Mouse (Mus musculus) cerebellum, adult 2 months (tissue): ENCODE measurements around the gene Tm2d1. TPM values are rescaled to one million over a fixed set of nuclear protein-coding genes. Genes with fewer than 3 reads are reported as not detected.
"Not testable (repeated sequence)": the region's sequence is repeated elsewhere in the genome, so short reads cannot be mapped to it uniquely, and the experiment has no call there.

ENCODE experiments used
- DNase-seq, 2 experiments: peaks; one replicate each; pipeline ENCODE4 v3.0.0; 2021
- H3K27ac ChIP-seq: fragments of 200-500 bp; 2 replicates; pipeline ENCODE4 v1.5.1; 2012; ENCODE audit warnings: low read length, control low read depth, inconsistent platforms; ENCODE audit not compliant: insufficient read depth
- H3K27me3 ChIP-seq: fragments of 200-500 bp; 2 replicates; pipeline ENCODE4 v1.6.1; 2012; ENCODE audit warnings: inconsistent platforms, mild to moderate bottlenecking, low read length, moderate library complexity; ENCODE audit not compliant: control insufficient read depth, insufficient read depth
- H3K4me1 ChIP-seq: fragments of 200-500 bp; 2 replicates; pipeline ENCODE4 v1.6.1; 2011; ENCODE audit warnings: low read length; ENCODE audit not compliant: control insufficient read depth, insufficient read depth
- H3K4me3 ChIP-seq: fragments of 200-500 bp; replicated peaks from 2 replicates; pipeline ENCODE3; 2011; ENCODE audit warnings: mild to moderate bottlenecking, low read depth, low read length, control low read depth; ENCODE audit not compliant: insufficient read depth
- CTCF ChIP-seq: fragments of 200-500 bp; IDR thresholded peaks from 2 replicates; pipeline ENCODE4 v1.5.1; 2011; ENCODE audit warnings: low read depth, mild to moderate bottlenecking, control low read depth, low read length, moderate library complexity, borderline replicate concordance; ENCODE audit not compliant: insufficient read depth
- POLR2A ChIP-seq: fragments of 200-500 bp; IDR thresholded peaks from 2 replicates; pipeline ENCODE4 v1.6.1; 2011; ENCODE audit warnings: low read length, control low read depth, borderline replicate concordance; ENCODE audit not compliant: insufficient read depth
- WGBS: fragments of 180-500 bp; shearing (Covaris S2); methylation state at CpG from one replicate; pipeline ENCODE4 v1.1.7; 2018; 5-methylcytosine and 5-hydroxymethylcytosine counted together
- polyA plus RNA-seq: library from polyadenylated mRNA; depleted of rRNA; stranded (reverse); fragments of >200 nt; gene quantifications from 2 replicates; pipeline ENCODE4 v1.2.3, GENCODE M21; 2012; rRNA removed

The Tm2d1 gene
- polyA plus RNA-seq = 61.3 and 63.1 TPM in 2 replicates

DNA sequence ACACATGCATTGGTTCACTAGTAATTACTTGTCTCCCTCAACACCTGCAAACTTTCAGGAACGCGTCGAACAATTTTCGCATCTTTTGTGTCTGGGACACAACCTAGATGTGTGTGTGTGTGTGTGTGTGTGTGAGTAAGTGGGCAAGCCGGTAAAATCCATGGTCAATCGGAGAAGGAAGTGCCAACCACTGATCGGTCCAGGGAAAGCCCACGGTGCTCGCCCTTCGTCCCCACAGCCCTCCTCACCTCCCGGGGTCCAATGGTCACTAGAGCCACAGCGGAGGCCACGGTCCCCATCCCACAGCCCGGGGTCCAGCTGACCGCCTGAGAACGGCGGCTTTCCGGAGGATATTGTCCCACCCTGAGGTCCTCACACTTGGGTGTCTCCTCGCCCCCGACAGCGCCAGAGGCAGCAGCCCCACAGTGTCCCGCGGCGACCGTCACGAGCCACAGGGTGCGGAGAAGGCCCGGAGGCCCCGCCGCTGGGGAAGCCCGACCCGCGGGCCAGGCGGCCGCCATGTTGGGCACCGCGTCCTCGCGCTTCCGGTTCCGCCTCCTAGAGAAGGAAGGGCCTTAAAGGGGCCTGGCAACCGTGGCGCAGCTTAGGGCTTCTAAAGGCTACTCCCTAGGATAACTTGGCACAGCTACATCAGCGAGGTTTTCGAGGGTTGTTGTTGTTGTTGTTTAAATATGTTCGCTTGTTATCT is at the start of gene Tm2d1:
Tm2d1 (minus strand) TSS at position 591 of the 709 bp plus-strand sequence.
- Histone ChIP-seq H3K4me1 (no peaks in the 10 kb centered on the region), H3K27me3 (no peaks in the 10 kb centered on the region), H3K4me3 (peak within 1 kb of the TSS; percentile 85), H3K27ac (peak within 1 kb of the TSS; percentile 18)
- peak; percentile 72; the same call in 1 of the 2 replicates for TF ChIP-seq POLR2A
- TF ChIP-seq CTCF = no peak
- peak; percentile 84 for DNase-seq
- WGBS = under 1% methylated on average over 46 of the region's 46 CpGs

DNA sequence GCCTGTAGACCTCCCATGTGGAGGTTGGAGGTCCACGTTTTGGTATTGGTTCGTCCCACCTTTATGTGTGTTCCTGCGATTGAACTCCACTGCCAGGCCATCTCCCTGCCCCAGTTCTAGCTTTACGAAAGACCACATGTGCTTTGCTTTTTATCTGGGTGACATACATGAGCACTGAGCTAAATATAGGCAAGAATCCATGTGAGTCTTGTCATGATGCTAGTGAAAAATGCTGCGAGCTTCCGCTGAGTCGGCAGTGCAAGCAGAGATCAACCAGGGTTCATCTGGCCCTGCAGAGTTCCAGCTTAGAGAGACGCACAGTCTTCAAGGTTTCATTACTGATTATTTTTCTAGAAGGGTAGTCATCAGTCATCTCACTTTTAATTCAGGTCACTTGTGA is 45.3 kb upstream of the Tm2d1 start:
- peaks cover 2% of the 10 kb centered on the region; the same call in 1 of the 2 replicates for H3K4me1 ChIP-seq
- TF ChIP-seq CTCF = no peak
- no peak for TF ChIP-seq POLR2A
- H3K27ac ChIP-seq = no peak overlapping the region
- no peak for DNase-seq
- no peaks in the 10 kb centered on the region for H3K27me3 ChIP-seq
- WGBS = 52% methylated on average over 8 of the region's 8 CpGs
- H3K4me3 ChIP-seq = no peak overlapping the region

DNA sequence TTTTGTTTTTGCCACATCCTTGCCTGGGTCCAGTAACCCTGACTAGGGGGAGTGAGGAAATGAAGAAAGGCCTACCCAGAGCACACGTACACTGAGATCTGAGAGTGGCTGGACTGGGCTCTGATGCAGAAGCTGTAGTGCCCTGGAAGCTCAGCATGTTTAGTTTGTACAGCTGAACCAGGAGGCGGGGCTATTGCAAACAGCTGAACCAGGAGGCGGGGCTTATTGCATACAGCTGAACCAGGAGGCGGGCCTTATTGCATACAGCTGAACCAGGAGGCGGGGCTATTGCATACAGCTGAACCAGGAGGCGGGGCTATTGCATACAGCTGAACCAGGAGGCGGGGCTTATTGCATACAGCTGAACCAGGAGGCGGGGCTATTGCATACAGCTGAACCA is 32.0 kb upstream of the Tm2d1 start:
- DNase-seq, H3K4me3 ChIP-seq, H3K4me1 ChIP-seq, H3K27ac ChIP-seq, H3K27me3 ChIP-seq: not testable (repeated sequence)
- WGBS = 98% methylated on average over 8 of the region's 8 CpGs

GRCm38 (mm10) chr4:98408455-98408854 is 25.3 kb upstream of the Tm2d1 start:
- 99% methylated on average over 4 of the region's 4 CpGs for WGBS
- no peaks in the 10 kb centered on the region for H3K27me3 ChIP-seq
- H3K4me3 ChIP-seq = no peak overlapping the region
- no peak overlapping the region for H3K27ac ChIP-seq
- no peak for DNase-seq
- no peaks in the 10 kb centered on the region for H3K4me1 ChIP-seq
- TF ChIP-seq POLR2A = no peak
- TF ChIP-seq CTCF = no peak

- no peak overlapping the region for H3K4me3 ChIP-seq
- 90% methylated on average over 6 of the region's 6 CpGs for WGBS
- H3K27me3 ChIP-seq = no peaks in the 10 kb centered on the region
- TF ChIP-seq POLR2A (no peak), CTCF (no peak)
- H3K4me1 ChIP-seq = no peaks in the 10 kb centered on the region
- no peak overlapping the region for H3K27ac ChIP-seq
- DNase-seq = no peak
These were observed 21.3 kb upstream of the Tm2d1 start for GRCm38 (mm10) chr4:98404412-98404811.

DNA sequence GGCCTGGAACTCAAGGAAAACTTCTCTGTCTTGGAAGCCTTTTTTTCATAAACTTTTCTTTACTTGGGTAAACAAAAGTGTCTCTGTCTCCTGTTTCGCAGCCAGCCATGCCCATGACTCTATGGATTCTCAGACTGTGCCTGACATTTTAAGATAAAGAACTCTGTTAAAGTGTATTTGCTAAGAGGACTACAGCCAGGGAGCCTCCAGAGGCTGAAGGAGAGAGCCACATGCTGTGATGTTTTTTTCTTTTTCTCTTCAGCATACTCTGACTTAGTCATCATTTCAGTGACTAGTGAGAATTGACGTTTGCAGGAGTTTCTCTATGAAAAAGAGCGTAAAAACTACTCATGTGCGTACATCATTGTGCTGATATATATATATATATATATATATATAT is 20.4 kb upstream of the Tm2d1 start:
- TF ChIP-seq CTCF (no peak), POLR2A (no peak)
- WGBS = 89% methylated on average over 4 of the region's 4 CpGs
- no peaks in the 10 kb centered on the region for H3K27me3 ChIP-seq
- no peaks in the 10 kb centered on the region for H3K4me1 ChIP-seq
- no peak overlapping the region for H3K27ac ChIP-seq
- DNase-seq = no peak
- H3K4me3 ChIP-seq = no peak overlapping the region

DNA sequence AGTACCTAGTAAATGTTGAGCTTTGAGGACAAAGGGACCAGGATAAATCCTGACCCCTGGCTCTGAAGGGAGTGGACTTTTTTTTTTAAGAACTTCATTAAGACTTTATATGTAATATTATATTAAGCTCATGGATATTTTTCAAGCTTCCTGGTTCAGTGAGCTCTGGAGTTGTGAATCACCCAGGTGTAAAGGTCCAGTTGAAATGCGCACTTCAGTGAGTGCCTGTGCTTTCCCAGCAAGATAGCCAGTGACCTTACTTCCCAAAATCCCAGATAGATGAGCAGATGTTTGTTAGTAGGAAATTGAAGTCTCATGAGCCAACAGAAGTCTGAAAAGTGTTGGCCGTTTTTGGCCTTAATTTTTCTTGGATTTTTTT is 18.5 kb upstream of the Tm2d1 start:
- H3K4me1 ChIP-seq = no peaks in the 10 kb centered on the region
- 78% methylated on average over 2 of the region's 2 CpGs for WGBS

DNA sequence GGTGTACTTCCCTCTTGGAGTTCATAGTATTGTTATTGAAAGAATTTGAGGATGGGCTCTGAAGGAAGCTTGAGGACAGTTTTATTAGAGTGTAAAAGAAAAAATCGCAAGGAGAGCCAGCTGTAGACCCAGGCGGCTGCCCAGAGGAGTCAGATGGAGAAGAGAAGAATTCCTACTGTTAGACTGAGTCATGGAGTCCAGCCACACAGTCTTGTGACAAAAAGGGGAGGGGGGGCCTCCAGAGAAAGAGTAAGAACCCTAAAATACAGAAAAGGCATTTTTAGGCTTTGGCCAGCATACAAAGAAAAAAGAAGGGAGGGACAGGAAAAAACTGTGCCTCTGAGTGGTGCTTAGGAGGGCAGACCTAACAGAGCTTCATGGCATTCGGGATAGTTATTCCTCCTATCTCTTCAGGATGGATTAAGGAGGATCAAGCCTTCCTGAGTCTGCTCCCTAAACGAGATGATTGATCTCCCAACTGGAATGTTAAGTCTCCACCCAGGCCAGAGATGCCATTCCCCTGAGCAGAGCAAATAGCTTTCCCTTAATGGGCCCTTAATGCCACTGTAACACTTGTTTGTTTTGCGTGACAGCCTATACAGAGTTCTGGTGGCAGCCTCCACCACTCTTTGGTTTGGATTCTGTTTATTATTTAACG is 17.9 kb upstream of the Tm2d1 start:
- Histone ChIP-seq H3K4me1 (no peaks in the 10 kb centered on the region), H3K27me3 (no peaks in the 10 kb centered on the region), H3K4me3 (no peak overlapping the region), H3K27ac (no peak overlapping the region)
- TF ChIP-seq POLR2A (no peak), CTCF (no peak)
- 62% methylated on average over 6 of the region's 6 CpGs for WGBS
- DNase-seq = no peak

More for the DNA sequence above, 18.5 kb upstream of the Tm2d1 start:
- no peak overlapping the region for H3K27ac ChIP-seq
- no peaks in the 10 kb centered on the region for H3K27me3 ChIP-seq
- no peak overlapping the region for H3K4me3 ChIP-seq
- TF ChIP-seq POLR2A = no peak
- TF ChIP-seq CTCF = no peak
- DNase-seq = no peak
